Mouse (Mus musculus) heart, postnatal 0 days (tissue): ENCODE measurements at regions not wholly inside any gene's neighbourhood (a gene's known extent, or its start where the extent isn't known, plus 50 kb on each side); places are given as distances from the start of the nearest gene placed in this dataset.
A peak's percentile ranks its signal among the peaks of the same experiment; 100 is the strongest.

Experiments used
- ATAC-seq: fragments of 200-750 bp; cut with Nextera tagmentation; 2 replicates; pipeline ENCODE4 v1.8.0; 2017; ENCODE audit warnings: low read depth, moderate number of reproducible peaks, moderate library complexity; ENCODE audit not compliant: insufficient read depth
- DNase-seq: peaks from one replicate; pipeline ENCODE4 v3.0.0-alpha.2; 2016; ENCODE audit warnings: low spot score
- H3K27ac ChIP-seq: fragments of 300-500 bp; sonication (generic); 2 replicates; pipeline ENCODE4 v1.5.1; 2014; ENCODE audit warnings: low read depth, mild to moderate bottlenecking
- H3K27me3 ChIP-seq: fragments of 300-500 bp; sonication (generic); 2 replicates; pipeline ENCODE4 v1.6.1; 2014; ENCODE audit warnings: low read length, mixed read lengths; ENCODE audit not compliant: control insufficient read depth, insufficient read depth
- H3K36me3 ChIP-seq: fragments of 300-500 bp; sonication (generic); replicated peaks from 2 replicates; pipeline ENCODE4 v1.6.1; 2014; ENCODE audit warnings: low read length, mixed read lengths; ENCODE audit not compliant: control insufficient read depth, insufficient read depth
- H3K4me1 ChIP-seq: fragments of 300-500 bp; sonication (generic); 2 replicates; pipeline ENCODE4 v1.6.1; 2014; ENCODE audit warnings: antibody characterized with exemption; ENCODE audit not compliant: control insufficient read depth, insufficient read depth
- H3K4me2 ChIP-seq: fragments of 300-500 bp; sonication (generic); 2 replicates; pipeline ENCODE4 v1.6.1; 2014; ENCODE audit warnings: low read depth, mild to moderate bottlenecking, low read length, moderate library complexity
- H3K4me3 ChIP-seq: fragments of 300-500 bp; sonication (generic); 2 replicates; pipeline ENCODE4 v1.5.1; 2014; ENCODE audit warnings: low read depth, low read length
- H3K9ac ChIP-seq: fragments of 300-500 bp; sonication (generic); replicated peaks from 2 replicates; pipeline ENCODE4 v1.6.1; 2014; ENCODE audit warnings: low read depth, low read length, mixed read lengths
- H3K9me3 ChIP-seq: fragments of 300-500 bp; sonication (generic); replicated peaks from 2 replicates; pipeline ENCODE4 v1.6.1; 2016; ENCODE audit warnings: low read length; ENCODE audit not compliant: control insufficient read depth
- CTCF ChIP-seq: IDR thresholded peaks from 2 replicates; pipeline ENCODE4 v1.5.1; 2016; ENCODE audit warnings: antibody characterized with exemption, control low read depth, low read depth
- EP300 ChIP-seq: IDR thresholded peaks from 2 replicates; pipeline ENCODE4 v1.6.1; 2016; ENCODE audit warnings: antibody characterized with exemption, low read depth
- WGBS: fragments of 180-500 bp; shearing (Covaris S2); extraction: QIAGEN DNeasy Blood & Tissue Kit; methylation state at CpG from one replicate; pipeline ENCODE4 v1.1.7; 2014; 5-methylcytosine and 5-hydroxymethylcytosine counted together

DNA sequence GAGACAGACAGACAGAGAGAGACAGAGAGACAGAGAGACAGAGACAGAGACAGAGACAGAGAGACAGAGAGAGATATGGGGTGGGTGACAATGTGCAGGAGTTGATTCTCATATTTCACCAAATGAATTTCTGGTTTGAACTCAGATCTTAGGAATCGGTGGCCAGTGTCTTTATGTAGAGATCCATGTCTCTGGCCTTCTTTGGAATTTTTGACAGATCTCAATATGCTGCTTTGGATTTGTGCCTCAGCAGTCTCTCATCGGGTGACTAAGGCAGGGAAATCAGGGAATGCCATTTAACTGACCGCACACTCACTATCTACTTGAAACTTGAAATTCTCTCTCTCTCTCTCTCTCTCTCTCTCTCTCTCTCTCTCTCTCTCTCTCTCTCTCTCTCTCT, 286.3 kb upstream of the Mpdz start:
- Histone ChIP-seq H3K4me3 (no peak overlapping the region), H3K27me3 (no peaks in the 10 kb centered on the region), H3K27ac (no peak overlapping the region), H3K4me1 (peaks cover 16% of the 10 kb centered on the region), H3K4me2 (no peak overlapping the region), H3K36me3 (no peaks in the 10 kb centered on the region), H3K9ac (no peak overlapping the region), H3K9me3 (0 out of 2 replicates have a peak, but pooled peaks cover 8% of the 10 kb centered on the region)
- DNase-seq (peak; percentile 16), ATAC-seq (no peak)
- no peak for TF ChIP-seq EP300
- TF ChIP-seq CTCF: no peak
- 36% methylated on average over 3 of the region's 3 CpGs for WGBS

DNA sequence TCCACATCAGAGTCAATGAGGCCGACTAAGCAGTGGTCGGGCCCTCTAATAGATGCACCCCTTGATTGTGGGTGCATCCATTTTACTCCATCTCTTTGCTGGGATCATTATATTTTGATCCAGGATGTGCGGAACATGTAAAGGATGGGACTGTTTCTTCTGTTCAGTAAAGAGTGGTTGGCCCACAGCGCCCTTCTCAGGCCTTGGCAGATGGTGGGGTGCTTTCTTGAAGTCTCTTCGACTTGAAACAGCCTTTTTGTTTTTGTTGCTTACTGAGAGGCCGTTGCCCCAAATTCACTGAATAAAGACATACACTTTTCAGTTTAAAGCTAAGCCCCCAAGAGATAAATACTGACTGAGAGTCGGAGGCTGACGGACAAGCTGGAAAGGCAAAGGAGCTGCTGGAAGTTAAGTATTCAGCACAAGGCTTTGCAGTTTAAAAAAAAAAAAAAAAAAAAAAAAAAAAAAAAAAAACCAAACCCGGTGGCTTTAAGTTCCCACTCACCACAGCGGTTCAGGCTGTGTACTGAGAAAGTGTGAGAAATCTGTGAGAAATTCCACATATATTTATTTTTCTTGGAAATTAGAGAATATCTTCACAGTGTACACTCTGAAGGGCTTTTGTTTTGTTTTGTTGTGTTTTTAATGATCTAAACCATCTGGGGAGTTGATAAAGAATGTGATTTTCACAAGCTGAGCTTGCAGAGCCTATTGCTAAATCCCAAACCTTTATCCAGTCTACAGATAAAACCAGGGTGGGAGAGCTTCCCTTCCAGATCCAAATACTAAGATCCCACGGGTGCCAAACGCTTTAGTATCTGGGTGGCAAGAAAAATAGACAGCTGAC, 285.3 kb upstream of the Mpdz start:
- Histone ChIP-seq H3K4me3 (no peak overlapping the region), H3K4me1 (peaks cover 16% of the 10 kb centered on the region), H3K9ac (no peak overlapping the region), H3K36me3 (no peaks in the 10 kb centered on the region), H3K4me2 (no peak overlapping the region), H3K27me3 (no peaks in the 10 kb centered on the region), H3K27ac (peak overlapping the region; percentile 59), H3K9me3 (0 out of 2 replicates have a peak, but pooled peaks cover 8% of the 10 kb centered on the region)
- WGBS: 52% methylated on average over 12 of the region's 12 CpGs
- TF ChIP-seq EP300 (no peak), CTCF (no peak)
- ATAC-seq: no peak; the same call in 1 of the 2 replicates
- peak; percentile 52 for DNase-seq

DNA sequence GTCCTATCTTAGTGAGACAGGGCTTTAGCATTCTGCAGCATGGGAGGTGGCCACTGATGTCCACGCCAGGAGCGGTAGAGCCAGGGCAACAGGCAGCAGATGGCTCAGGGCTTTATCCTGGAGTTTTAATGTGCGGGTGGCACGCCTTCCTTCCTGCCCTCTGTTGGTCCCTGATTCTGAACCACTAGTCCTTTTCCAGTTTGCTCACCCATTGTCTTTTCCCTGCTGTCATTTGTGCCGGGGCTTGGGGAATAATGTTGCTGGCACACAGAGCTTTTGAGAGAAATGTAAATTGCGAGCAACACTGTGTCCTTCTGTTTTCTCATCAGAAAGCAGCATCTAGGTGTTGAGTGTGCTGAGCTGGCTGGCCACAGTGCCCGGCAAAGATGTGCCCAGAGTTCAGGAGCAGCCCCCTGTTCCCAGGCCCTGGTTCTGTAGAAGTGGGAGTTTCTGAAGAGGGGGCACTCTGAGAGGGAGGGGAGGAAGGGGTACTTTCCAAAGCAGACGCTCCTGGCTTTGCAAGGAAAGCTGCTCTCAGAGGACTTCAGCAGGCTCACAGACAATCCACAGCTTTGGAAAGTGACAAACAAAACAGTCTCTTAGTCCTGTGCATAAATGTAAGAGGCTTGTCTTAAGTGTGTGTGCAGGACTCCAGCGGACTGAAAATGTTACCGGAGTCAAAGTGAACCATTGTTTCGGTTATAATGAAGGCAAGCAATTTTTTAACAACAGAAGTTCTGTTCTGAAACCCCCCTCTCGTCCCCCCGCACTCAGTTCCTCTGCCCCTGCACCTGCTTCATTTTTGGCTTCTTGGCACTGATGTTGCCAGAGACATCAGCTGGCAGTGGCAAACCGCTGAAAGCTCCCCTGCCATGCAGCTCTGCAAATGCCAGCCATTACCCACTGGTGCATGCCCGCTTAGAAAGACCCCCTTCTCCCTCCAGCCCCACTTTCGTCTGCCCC, 284.4 kb upstream of the Mpdz start:
- peak overlapping the region; percentile 59 for H3K27ac ChIP-seq
- no peaks in the 10 kb centered on the region for H3K27me3 ChIP-seq
- H3K4me3 ChIP-seq: no peak overlapping the region
- H3K4me2 ChIP-seq: no peak overlapping the region
- H3K4me1 ChIP-seq: peaks cover 16% of the 10 kb centered on the region
- ATAC-seq (no peak), DNase-seq (no peak)
- 53% methylated on average over 16 of the region's 16 CpGs for WGBS
- H3K36me3 ChIP-seq: no peaks in the 10 kb centered on the region
- TF ChIP-seq CTCF (no peak), EP300 (no peak)
- no peak overlapping the region for H3K9ac ChIP-seq
- H3K9me3 ChIP-seq: 0 out of 2 replicates have a peak, but pooled peaks cover 8% of the 10 kb centered on the region

DNA sequence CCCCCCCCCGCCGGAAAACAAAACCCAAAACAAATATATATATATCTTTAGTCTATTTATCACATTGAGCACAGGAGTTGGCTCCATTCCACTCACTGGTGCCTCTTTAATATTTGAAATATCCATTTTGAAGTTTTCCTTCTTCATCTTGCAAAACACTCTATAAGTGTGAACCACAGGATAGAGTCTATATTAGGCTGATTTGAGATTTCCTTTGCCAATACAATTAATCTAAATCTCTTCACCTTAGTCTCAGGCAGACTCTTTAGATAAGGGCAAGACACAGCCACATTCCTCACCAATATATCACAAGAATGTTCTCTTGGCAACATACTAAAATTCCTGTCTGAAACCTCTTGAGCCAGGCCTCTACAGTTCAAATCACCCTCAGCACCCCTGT, 282.1 kb upstream of the Mpdz start:
- 90% methylated on average over 2 of the region's 2 CpGs for WGBS
- ATAC-seq (no peak), DNase-seq (no peak)
- H3K4me1 ChIP-seq: peaks cover 16% of the 10 kb centered on the region
- H3K36me3 ChIP-seq: no peaks in the 10 kb centered on the region
- H3K27ac ChIP-seq: no peak overlapping the region
- TF ChIP-seq CTCF (no peak), EP300 (no peak)
- no peaks in the 10 kb centered on the region for H3K27me3 ChIP-seq
- H3K4me3 ChIP-seq: no peak overlapping the region
- H3K9me3 ChIP-seq: 0 out of 2 replicates have a peak, but pooled peaks cover 8% of the 10 kb centered on the region
- no peak overlapping the region for H3K9ac ChIP-seq
- no peak overlapping the region for H3K4me2 ChIP-seq

DNA sequence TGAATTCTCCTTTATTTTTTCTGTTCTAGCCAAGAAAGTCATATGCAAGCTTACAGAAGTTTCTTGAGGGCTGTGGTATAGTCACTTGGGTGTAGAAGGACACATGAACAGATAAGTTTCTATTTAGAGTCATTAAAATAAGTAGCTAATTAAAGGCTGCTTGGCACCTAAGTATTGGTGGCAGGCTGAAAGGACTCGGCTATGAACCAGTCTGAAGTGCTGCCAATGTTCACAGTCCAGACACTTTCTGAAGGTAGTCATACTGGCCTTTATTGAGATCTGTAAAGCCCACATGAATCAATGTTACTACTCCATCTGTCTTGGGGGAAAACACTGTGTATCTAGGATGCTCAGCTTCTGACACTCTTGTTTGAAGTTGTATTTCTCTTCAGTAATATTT, 269.8 kb upstream of the Mpdz start:
- H3K27ac ChIP-seq: no peak overlapping the region
- H3K9ac ChIP-seq: no peak overlapping the region
- H3K27me3 ChIP-seq: no peaks in the 10 kb centered on the region
- no peaks in the 10 kb centered on the region for H3K36me3 ChIP-seq
- no peaks in the 10 kb centered on the region for H3K9me3 ChIP-seq
- no peak overlapping the region for H3K4me3 ChIP-seq
- ATAC-seq (no peak), DNase-seq (no peak)
- WGBS: 42% methylated on average over 1 of the region's 1 CpGs
- no peak for TF ChIP-seq EP300
- no peak for TF ChIP-seq CTCF
- H3K4me1 ChIP-seq: peaks cover 5% of the 10 kb centered on the region
- H3K4me2 ChIP-seq: no peak overlapping the region
